Mouse (Mus musculus) T-helper 2 cell (primary cell): Measurements from ENCODE around the gene Amelx.

ENCODE experiments used
- in situ Hi-C: fragments of 300-600 bp; cut with MboI, MseI; formaldehyde crosslinking; loops from one replicate; pipeline ENCODE4 v1.15.1; 2025; ENCODE audit warnings: high pct_unique_total_duplicates

Gene Amelx

GRCm38 (mm10) chrX:169187100-169187499, at the start of gene Amelx:
Gene Amelx, minus strand, starts transcription at chrX:169187200.
- in situ Hi-C loops = no loop called here

- in situ Hi-C loops = no loop called here
Observed at GRCm38 (mm10) chrX:169222357-169223062, 35.5 kb upstream of the Amelx start.

GRCm38 (mm10) chrX:169220064-169220463, 33.1 kb upstream of the Amelx start:
- in situ Hi-C loops = no loop called here

- in situ Hi-C loops = no loop called here
Observed at GRCm38 (mm10) chrX:169210019-169210418, 23.0 kb upstream of the Amelx start.

- in situ Hi-C loops = no loop called here
Observed at GRCm38 (mm10) chrX:169178634-169179033, 8.4 kb downstream of the Amelx start.

GRCm38 (mm10) chrX:169173796-169174195, 13.2 kb downstream of the Amelx start:
- in situ Hi-C loops = no loop called here

DNA sequence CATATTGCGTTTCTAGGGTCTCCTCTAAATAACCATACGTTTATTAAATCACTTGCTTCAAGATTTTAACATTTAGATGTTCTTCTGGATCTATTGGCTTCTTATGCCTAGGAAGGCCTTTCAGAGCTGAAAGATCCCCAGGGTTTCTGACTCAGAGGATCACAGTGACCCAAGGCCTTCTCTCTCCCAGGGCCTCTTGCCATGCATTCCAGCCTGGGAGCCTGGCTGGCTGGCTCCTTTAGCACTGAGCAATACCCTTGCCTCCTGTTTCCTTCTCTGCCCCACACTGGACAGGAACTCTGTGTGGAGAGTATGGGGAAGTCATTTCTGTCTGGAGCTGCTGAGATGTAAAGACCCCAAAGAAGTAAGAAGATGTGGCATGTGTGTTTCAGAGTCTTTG, 16.0 kb downstream of the Amelx start:
- in situ Hi-C loops = no loop called here

DNA sequence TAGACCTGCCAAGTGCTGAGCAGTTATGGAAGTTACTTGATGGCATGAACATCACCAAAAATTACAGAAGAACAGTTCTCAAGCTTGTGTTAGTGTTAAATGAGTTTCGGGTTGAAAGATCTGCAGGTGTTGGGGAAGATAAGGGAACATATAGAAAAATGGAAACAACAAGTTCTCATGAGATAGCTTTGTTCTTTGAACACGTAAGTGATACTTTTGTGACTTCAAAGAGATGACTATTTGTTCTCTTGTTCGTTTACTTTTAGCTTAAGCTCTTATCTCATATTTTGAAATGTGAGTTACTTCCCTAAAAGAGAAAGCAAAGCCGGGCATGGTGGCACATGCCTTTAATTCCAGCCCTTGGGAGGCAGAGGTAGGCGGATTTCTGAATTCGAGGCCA, 28.6 kb downstream of the Amelx start:
- in situ Hi-C loops = no loop called here

GRCm38 (mm10) chrX:169153805-169154204, 33.2 kb downstream of the Amelx start:
- in situ Hi-C loops = no loop called here

GRCm38 (mm10) chrX:169140467-169140866, 46.5 kb downstream of the Amelx start:
- in situ Hi-C loops = no loop called here

DNA sequence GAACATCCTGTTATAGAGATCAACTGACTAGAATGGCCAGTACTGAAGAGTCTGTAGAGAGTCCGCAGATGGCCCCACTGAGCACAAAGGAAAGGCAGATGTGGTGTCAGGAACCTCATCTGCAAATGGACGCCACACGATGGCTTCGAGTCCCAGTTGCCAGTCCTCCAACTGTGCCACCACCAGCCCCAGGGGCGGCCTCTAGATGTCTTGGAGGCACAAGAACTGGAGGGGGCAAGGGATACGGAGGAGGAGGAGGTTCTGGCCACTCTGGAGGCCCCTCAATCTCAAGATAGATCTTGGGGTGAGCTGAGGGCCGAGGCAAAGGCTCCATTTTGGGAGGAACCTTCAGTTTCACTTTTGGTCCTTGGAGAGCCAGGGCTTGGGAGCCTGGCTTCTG, 47.2 kb downstream of the Amelx start:
- in situ Hi-C loops = no loop called here
